Mouse (Mus musculus): ENCODE data around the gene Capn7. TPM values are rescaled to one million over a fixed set of nuclear protein-coding genes. Genes with fewer than 3 reads are reported as not detected.

The Capn7 gene
- polyA plus RNA-seq, 1 experiment from 2014 or later, result 41.4 TPM

DNA sequence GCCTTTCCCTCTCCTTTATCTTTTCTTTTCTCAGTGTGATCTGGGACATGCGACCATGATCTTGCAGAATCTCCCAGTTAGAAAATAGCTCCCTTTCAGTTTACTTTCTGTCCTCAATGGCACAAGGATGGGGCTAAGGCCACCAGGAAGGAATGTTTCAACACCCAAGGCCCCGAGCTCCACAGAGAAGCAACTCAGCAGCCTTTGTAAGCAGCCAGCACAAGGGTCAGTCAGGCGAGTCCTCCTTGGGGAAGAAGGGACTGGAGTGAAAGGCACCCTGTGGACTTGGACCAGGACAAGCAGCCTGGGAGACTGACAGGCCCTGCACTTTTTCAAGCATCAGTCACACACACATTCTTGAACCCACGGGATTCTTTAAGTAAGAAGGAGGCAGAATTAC, 82.8 kb downstream of the Capn7 start:
- H3K27me3 ChIP-seq, result no peaks in the 10 kb centered on the region
- no peaks in the 10 kb centered on the region for H3K9me3 ChIP-seq
- H3K4me1 ChIP-seq, result peaks cover 27% of the 10 kb centered on the region
- no peak overlapping the region for H3K9ac ChIP-seq
- WGBS, result 66% methylated on average over 4 of the region's 4 CpGs
- H3K27ac ChIP-seq, result no peak overlapping the region
- H3K4me3 ChIP-seq, result no peak overlapping the region
- no peak overlapping the region for H3K4me2 ChIP-seq (replicated peaks)
- ATAC-seq (ENCODE audit: low FRiP score, low read depth), result no peak
- peaks cover 5% of the 10 kb centered on the region; the same call in 1 of the 2 replicates for H3K36me3 ChIP-seq

DNA sequence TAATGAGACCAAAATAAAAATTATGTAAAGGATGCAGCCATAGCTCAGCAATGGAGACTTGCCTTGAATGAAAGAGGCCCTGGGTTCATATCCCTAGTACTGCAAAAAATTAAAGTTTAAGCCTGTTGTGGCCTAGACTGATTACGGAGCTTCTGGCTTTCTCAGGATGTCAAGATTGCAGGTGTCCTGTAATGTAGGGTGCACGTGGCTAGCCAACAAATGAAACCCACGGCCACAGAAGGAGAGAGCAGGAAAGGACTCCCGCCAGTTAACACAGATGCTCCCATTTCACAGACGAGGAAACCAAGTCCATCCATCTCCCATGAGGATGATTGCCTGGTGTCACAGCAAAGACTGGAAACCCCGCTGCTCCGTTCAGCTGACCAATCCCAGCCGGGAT, 83.7 kb downstream of the Capn7 start:
- H3K4me1 ChIP-seq, result peaks cover 19% of the 10 kb centered on the region
- WGBS, result 94% methylated on average over 8 of the region's 8 CpGs
- no peaks in the 10 kb centered on the region for H3K9me3 ChIP-seq
- no peak overlapping the region for H3K4me2 ChIP-seq (replicated peaks)
- H3K27ac ChIP-seq, result no peak overlapping the region
- H3K27me3 ChIP-seq, result no peaks in the 10 kb centered on the region
- peaks cover 6% of the 10 kb centered on the region; the same call in 1 of the 2 replicates for H3K36me3 ChIP-seq
- ATAC-seq (ENCODE audit: low FRiP score, low read depth), result no peak
- no peak overlapping the region for H3K4me3 ChIP-seq
- H3K9ac ChIP-seq, result no peak overlapping the region

DNA sequence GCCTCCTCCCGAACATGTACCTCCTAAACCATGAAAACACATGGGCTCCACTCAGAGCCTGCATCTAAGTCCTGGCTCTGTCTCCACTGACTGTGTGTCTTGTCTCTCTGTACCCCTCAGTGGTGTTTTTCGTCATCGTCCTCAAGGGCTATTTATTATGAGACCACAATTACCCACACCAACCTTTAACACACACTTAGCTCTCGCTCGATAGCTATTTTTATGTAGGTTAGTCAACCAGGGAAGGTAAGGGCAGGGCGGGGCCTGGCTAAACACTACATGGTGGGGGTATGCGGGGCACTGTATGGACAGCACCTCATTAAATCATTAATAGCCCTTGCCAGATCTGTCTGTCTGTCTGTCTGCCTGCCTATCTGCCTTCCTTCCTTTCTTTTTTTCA, 84.1 kb downstream of the Capn7 start:
- no peak overlapping the region for H3K9ac ChIP-seq
- H3K36me3 ChIP-seq, result peaks cover 11% of the 10 kb centered on the region; the same call in 1 of the 2 replicates
- H3K27ac ChIP-seq, result no peak overlapping the region
- WGBS, result 83% methylated on average over 7 of the region's 7 CpGs
- H3K4me2 ChIP-seq (replicated peaks), result no peak overlapping the region
- H3K4me3 ChIP-seq, result no peak overlapping the region
- H3K27me3 ChIP-seq, result no peaks in the 10 kb centered on the region
- H3K9me3 ChIP-seq, result peaks cover 2% of the 10 kb centered on the region; the same call in 1 of the 2 replicates
- peaks cover 14% of the 10 kb centered on the region for H3K4me1 ChIP-seq
- no peak for ATAC-seq (ENCODE audit: low FRiP score, low read depth)

DNA sequence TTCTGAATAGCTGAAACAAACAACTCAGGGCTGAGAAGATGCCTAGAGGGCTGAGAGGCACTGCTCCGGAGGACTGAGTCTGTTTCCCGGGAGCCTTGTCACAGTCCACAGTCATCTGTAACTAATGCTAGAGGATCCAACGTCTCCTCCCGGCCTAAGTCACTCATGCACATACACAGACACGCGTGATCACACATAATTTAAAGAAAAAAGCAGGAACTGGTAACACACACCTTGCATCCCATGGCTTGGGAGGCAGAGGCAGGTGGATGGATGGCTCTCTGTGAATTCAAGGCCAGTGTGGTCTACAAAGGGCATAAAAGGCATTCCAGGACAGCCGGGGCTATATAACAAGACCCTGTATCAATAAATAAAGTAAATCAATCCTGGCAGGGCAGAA, 84.5 kb downstream of the Capn7 start:
- Histone ChIP-seq H3K27me3 (no peaks in the 10 kb centered on the region), H3K4me1 (peaks cover 14% of the 10 kb centered on the region), H3K36me3 (peaks cover 15% of the 10 kb centered on the region), H3K9me3 (peaks cover 6% of the 10 kb centered on the region; the same call in 1 of the 2 replicates), H3K4me2 (replicated peaks) (no peak overlapping the region), H3K9ac (no peak overlapping the region), H3K4me3 (no peak overlapping the region), H3K27ac (no peak overlapping the region)
- 79% methylated on average over 7 of the region's 7 CpGs for WGBS
- no peak for ATAC-seq (ENCODE audit: low FRiP score, low read depth)

Other genes starting within 250 kb of the Capn7 start
- gene Smim4, start 207.7 kb upstream of the Capn7 start, polyA plus RNA-seq (2015; fragmentation: Nextera tagmentation; extraction: Ambion mirVana), result 68.5 and 70.1 TPM in 2 replicates
- 341 and 354 TPM in 2 replicates for gene Nt5dc2, start 205.6 kb upstream of the Capn7 start, polyA plus RNA-seq (2015; fragmentation: Nextera tagmentation; extraction: Ambion mirVana)
- 26.2 and 29.4 TPM in 2 replicates for gene Stab1, start 168.0 kb upstream of the Capn7 start, polyA plus RNA-seq (2015; fragmentation: Nextera tagmentation; extraction: Ambion mirVana)
- gene Tnnc1, start 128.3 kb upstream of the Capn7 start, polyA plus RNA-seq (2015; fragmentation: Nextera tagmentation; extraction: Ambion mirVana), result 373 and 377 TPM in 2 replicates
- 457 and 480 TPM in 2 replicates for gene Nisch, start 119.7 kb upstream of the Capn7 start, polyA plus RNA-seq (2015; fragmentation: Nextera tagmentation; extraction: Ambion mirVana)
- gene Sema3g, start 118.8 kb upstream of the Capn7 start, polyA plus RNA-seq (2015; fragmentation: Nextera tagmentation; extraction: Ambion mirVana), result 1.1 and 1.3 TPM in 2 replicates
- 12.9 and 13.5 TPM in 2 replicates for gene Phf7, start 85.3 kb upstream of the Capn7 start, polyA plus RNA-seq (2015; fragmentation: Nextera tagmentation; extraction: Ambion mirVana)
- 103 and 104 TPM in 2 replicates for gene Bap1, start 85.2 kb upstream of the Capn7 start, polyA plus RNA-seq (2015; fragmentation: Nextera tagmentation; extraction: Ambion mirVana)
- gene Dnah1, start 12.7 kb upstream of the Capn7 start, polyA plus RNA-seq (2015; fragmentation: Nextera tagmentation; extraction: Ambion mirVana), result 6.6 and 8.1 TPM in 2 replicates
- gene Sh3bp5, start 99.4 kb downstream of the Capn7 start, polyA plus RNA-seq (2015; fragmentation: Nextera tagmentation; extraction: Ambion mirVana), result 53.2 and 57.8 TPM in 2 replicates
- gene Eaf1, start 157.8 kb downstream of the Capn7 start, polyA plus RNA-seq (2015; fragmentation: Nextera tagmentation; extraction: Ambion mirVana), result 21.6 and 24.0 TPM in 2 replicates
- 81.7 and 83.7 TPM in 2 replicates for gene Mettl6, start 158.4 kb downstream of the Capn7 start, polyA plus RNA-seq (2015; fragmentation: Nextera tagmentation; extraction: Ambion mirVana)